Mouse (Mus musculus) fat pad, adult 2 months (tissue): ENCODE measurements around the gene Il1rapl2.

Experiments used
- DNase-seq: peaks from one replicate; pipeline ENCODE4 v3.0.0-alpha.2; 2011; ENCODE audit warnings: low read depth, low spot score; ENCODE audit errors: extremely low read depth

The Il1rapl2 gene

DNA sequence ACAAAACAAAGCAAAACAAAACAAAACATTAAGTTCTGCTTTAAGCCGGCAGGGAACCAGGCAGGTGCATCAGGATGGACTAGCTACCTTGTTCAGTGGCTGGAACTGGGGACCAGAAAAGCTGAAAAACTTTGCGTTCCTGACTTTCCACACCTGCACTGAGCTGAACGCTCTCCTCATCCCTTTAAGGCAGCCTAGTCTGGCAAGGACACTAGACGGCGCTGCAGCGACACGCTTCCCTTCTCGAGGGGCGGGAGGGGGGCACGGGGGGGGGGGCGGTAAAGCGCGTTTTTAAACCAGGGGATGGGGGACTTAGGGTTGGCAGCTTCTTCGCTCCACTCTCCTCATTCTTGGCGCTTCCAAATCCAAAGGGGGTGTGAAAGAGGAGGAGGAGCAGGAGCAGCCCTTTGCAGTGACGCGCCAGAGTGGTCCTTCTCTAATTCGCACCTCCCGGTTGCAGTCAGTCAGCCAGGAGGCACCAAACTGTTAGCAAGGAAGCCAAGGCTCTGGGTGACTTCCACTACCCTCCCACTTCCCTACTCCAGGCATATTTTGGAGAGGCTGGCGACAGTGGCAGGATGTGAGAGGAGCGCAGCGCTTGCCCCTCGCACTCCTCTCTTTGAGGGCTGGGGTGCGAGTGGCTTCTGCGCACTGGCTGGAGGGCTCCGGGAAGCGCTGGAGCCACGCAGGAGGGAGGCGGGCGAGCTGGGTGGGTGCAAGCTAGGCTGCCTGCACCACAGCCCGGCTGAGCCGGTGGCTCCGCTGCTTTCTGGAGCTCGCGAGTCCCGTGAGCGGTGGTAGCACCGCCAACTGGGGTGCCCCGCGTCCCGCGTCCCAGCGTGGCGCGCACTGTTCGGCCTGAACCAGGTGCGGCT lies at the start of gene Il1rapl2:
Il1rapl2 (plus strand) TSS at position 288 of the 875 bp plus-strand sequence.
- DNase-seq: no peak

DNA sequence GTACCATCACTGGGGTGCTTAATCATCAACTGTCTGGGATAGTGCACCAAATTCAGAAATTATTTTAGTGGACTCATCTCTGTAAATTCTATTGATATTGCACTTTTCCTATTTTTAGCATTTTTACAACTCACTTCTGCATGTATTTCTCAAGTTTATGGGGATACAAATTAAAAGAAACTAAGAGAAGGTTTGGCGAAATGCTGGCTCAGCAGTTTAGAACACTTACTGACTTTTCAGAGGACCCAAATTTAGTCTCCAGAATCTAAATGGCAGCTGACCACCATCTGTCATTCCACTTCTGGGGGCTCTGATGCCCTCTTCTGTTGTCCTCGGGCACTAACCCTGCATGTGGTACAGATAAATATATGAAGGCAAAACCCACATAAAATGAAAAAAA lies 22.1 kb upstream of the Il1rapl2 start:
- DNase-seq: no peak

DNA sequence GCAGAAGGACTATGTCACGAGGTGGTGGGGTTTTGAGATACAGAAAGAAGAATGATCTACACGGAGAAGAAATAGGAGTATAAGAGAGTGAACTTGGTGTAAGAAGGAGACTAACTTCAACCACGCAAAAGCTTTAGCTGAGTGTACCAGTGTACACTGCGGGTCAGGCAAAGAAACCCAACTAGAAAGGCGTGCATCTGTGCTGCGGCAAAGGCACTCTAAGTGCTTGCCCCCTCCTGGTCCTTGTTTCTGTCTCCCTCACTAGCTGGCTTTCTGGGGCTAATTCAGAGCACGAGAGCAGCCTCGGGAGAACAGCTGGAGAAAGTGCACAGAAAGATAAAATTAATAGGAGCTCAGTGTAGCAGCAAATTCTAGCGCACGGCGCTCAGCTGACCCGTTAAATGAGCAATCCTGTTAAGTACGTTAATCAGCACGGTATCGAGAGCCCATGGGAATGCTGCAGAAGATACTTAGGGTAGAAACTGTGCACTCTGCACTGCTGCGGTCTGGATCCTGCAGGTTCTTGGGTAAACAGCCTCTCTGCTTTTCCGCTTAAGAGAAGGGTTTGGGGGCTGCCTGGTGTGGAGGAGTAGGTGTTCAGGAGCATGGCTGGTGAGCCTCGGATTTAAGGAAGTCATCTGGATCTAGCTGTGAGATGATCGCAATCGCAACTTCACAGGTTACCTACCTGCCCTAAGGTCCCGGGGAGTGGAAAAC lies 778 bp upstream of the Il1rapl2 start:
- no peak for DNase-seq

DNA sequence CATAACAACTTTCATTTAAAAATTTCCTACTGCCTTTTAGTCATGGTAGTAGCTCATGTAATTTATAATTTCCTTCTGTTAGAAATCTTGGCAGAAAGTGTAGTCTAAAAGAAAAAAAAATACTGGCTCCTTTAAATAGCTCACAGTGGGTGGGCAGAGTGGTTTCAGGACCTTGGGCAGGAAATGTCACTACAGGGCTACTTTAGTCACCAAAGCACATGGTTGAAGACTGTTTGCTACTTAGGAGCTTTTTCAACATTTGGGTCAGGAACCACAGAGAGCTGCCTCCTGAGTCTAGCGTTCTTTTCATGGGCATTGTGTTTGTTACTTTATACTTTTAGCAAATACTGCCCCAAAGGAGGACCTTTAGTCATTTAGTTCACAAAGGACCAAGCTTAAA lies 12.2 kb downstream of the Il1rapl2 start:
- DNase-seq: no peak

DNA sequence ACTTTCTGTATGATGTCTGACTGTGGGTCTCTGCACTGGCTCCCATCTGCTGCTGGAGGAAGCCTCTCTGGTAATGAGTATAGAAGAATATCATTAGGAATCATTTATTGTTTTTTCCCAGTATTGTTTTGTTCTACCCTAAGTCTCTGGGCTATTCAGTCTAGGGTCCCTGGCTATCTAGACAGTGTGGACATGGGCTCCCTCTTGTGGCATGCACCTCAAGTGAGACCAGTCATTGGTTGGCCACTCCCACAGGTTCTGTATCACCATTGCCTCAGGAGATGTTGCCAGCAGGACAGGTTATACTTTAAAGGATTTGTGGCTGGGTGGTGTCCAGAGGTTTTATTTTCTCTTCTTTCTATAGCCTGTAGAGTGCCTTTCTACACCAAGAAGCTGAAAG lies 50.3 kb downstream of the Il1rapl2 start:
- no peak for DNase-seq

DNA sequence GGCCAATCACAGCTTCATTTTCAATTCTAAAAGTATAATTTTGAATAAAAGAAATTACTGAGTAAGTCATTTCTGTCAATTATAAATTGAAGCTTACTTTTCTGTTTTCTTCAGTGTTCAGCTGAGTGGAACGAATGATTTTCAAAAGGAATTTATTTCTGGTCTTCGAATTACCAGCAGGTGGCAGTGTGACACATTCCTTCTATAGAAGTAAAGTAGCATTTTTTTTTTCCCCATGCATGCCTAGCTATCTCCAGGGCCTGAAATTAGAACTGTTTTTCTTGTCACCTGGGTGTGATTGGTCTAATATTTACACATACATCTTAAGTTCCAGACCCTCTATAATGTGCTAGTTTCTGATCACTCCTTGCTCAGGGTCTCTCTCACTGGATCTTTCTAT lies 96.6 kb downstream of the Il1rapl2 start:
- DNase-seq: no peak

DNA sequence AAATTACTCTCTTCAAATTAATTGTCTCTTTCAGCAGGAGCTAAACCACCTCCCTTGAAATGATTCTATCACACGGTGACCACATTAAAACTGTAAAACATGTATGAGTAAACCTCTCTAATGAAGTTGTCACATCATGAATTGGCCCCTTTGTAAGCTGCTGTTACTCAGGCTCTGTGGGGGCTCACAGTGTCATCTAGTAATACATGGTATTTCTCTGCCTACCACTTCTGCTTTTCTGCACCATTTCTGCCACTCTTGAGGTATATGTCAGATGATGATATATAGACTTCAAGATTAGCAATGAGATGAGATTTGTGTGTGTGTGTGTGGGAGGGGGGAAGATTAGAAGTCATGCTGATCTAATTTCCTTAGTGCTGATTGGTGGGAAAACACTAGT lies 117.6 kb downstream of the Il1rapl2 start:
- no peak for DNase-seq

DNA sequence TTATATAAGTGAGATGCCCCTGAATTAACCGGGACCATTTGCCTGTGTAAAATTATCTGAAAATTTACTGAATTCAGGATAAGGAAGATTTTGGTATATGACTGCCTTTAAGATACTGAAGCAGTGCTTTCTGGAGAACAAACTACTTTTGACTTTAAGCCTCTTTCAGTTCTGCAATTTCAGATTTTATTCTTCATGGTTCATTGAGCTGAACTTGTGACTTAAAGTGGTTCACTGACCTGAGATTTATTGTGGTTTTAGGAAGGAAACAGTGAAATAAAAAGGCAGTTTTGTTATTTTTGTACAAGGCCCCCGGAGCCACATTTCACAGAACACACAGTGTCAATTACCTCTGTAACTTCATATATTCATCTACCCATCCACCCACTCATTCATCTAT lies 129.6 kb downstream of the Il1rapl2 start:
- DNase-seq: no peak

DNA sequence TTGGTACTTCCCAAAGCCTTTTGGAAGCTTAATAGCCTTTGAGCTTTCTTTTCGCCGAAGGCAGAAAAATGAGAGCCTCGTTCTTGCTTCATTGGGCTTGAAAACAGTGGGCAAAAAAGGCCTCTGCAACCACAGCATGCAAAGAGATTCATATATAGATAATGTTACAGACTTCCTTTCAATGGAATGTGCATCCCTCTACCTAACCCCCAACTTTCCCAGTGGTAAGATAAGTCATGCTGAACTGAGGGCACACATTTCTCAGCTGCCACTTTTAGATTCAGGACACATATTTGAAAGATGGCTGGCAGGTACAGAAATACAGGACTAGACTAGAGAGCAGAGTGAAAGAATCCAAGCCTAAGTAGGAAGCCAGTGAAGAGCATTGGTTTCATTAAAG lies 185.1 kb downstream of the Il1rapl2 start:
- no peak for DNase-seq

DNA sequence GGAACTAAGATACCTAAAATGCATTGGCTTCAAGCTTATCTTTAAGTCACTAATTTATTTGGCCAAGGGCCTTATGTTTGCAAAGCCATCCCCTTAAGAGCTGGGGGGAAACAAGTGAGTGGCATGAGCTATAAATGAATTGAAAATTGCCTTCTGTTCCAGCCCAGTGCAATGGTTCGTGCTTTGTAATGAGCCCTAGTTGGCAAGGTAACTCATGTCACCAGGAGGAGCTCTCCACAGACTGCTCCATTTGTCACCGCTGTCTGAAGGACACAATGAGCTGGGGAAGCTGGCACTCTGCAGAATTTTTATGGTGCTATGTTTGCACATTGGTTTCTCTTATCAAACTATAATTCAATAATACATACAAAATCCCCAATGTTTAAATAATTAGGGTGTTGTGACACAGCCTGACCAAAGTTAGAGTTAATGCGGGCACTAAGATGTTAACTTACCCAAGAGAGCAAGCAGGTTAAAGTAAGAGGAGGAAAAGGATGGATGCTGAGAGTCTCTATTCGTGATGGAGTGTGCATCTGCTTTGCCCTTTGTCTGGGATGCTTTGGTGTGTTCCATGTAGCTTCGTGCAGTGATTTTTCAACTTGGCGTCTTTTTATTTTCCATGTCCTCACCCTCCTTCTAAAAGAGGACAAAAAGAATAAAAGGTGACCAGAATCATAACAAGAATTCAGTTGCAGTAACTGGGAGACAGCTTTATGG lies 235.2 kb downstream of the Il1rapl2 start:
- no peak for DNase-seq

DNA sequence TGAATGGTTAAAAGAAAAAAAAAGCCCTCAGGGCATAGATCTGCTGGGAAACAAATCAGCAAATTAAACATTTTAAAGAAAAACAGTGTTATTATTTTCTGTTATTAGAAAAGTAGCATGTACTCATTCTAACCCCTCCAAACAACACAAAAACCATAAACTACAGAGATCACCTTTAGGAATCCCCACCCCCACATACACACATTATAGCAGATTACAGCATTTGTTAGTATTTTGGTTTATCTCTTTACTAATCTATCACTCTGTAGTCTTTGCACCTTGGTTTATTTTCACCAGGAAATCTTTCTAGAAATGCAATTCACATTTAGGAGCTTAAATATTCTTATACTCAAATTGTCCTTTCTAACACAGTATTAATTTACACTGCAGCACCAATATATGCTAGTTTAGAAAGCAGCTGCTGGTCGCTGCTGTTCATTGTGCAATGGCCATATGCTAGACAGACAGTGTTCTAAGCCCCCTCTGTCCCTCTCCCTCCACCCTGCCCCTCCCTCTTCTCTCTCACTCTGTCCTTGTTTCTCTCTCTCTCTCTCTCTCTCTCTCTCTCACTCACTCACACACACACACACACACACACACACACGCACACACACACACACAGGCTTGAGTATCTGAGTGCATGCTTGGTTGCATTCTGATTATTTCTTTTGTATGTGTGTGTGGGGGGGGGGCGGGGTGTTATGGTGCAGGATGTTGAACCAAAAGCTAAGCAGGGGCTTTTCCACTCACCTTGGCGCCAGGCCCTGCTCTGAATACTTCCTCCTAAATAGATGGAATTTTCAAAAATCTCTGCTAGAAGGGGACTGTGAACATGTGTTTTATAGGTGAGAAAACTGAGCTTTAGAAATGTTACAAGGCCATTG lies 236.1 kb downstream of the Il1rapl2 start:
- no peak for DNase-seq

DNA sequence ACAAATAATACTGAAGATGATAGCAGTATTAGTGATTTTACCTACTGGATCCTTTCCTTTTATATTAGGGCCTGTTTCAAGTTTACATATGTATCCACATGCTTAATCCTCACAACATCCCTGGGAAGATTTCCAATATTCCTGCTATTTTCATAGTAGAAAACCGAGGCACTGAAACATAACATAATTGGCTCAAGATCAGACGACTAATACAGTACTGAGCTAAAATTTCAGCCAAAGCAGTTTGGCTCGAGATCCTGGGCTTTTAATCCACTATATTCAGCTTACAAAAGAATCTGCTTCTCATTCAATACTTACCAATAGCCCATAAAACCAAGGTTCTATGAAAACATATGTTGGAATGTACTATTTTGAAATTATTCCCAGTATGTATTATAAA lies 239.1 kb downstream of the Il1rapl2 start:
- DNase-seq: no peak

DNA sequence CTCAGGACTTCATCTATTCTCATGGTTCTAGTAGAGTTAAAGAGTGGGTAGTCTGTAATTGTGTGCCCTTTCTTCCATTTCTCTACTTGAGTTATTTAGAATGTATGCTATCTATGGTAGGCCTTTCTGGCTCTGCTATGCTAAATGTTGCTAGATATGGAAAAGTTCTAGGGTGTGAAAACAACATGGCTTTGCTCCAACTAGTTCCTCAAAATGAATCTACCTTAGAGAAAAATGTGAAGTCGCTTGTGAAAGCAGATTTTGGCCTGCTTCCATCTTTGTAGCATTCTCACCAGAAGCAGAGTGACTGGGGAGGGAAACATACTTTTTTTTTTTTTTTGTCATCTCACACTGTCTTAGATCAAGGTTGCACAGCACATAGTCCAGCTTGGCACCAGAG lies 241.7 kb downstream of the Il1rapl2 start:
- DNase-seq: no peak

DNA sequence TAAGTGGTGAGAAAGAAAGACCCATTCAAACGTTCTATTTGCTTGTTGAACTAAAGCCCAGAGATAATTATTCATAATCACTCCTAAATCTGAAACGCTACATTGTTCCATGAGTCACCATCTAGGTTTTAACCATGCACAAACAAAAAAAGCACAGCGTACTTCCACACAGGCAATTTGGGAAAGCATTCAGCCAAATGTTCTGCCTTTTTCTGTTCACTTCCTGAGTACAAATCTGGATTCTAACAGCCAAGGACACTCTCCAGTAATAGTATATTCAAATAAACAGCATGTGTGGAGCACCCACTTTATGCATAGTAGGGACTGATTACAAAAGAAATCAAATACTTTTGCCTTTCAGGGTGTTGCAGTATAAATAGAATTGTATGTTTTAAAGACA lies 278.5 kb downstream of the Il1rapl2 start:
- no peak for DNase-seq

DNA sequence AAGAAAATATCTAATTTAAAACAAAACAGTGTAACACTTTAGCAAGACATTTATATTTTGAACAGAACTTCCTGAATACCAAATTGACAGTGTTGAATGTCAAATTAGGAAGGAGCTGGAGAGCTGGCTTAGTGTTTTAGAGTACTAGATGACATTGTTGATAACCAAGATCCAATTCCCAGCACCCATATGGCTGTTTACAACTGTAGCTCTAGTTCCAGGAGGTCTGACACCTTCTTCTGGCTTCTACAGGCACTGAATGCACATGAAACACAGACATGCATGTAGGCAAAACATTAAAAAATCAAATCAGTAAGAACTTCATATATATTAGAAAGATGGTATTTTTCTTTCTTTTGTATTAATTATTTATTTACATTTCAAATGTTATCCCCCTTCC lies 353.1 kb downstream of the Il1rapl2 start:
- DNase-seq: no peak

DNA sequence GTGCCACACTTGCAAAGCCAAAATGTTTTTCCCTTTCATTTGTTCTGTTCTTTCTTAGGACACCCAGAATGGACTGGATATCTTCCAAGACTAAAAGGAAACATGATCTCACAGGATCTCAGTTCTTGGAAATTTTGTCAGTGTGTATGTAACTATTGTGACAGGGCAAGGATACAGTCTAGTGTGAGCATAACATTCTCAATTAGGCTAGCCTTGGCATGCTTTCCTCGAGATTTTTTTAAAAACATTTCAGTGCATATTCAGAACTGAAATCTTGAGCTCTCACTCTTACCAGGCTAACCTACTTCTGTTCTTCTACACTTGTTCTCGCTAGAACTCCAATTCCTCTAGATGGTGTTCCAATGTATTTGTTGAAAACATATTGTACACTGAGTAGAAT lies 356.4 kb downstream of the Il1rapl2 start:
- no peak for DNase-seq

DNA sequence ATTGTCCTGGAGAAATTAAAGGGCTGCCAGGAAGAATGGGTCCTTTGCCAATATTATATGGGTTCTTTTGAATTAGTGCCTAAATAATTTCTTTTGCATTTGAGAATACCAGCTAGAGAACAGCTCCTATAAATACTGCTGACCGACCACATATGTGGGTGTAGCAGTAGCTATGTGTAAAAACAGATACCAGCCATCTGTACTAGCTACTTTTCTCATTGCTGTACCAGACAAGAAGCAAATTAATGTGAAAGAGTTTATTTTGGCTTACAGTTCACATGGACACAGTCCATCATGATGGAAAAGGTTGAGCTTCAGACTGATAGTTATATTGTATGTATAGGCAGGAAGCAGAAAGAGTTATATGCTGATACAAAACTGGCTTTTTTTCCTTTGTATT lies 377.3 kb downstream of the Il1rapl2 start:
- DNase-seq: no peak

DNA sequence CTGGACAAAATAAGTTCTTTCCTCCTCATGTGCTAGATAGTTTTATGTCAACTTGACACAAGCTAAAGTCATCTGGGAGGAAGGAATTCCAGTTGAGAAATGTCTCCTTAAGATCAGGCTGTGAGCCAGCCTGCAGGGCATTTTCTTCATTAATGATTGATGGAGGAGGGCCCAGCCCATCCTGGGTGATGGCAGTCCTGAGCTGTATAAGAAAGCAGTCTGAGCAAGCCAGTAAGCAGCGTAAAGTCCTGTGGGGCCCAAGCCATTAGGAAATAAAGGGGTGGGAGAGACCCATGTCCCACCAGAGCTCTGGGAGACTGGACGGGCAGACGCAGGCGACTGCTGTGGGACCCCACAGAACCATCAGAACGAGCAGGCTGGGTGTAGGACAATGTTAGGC lies 400.9 kb downstream of the Il1rapl2 start:
- DNase-seq: no peak

DNA sequence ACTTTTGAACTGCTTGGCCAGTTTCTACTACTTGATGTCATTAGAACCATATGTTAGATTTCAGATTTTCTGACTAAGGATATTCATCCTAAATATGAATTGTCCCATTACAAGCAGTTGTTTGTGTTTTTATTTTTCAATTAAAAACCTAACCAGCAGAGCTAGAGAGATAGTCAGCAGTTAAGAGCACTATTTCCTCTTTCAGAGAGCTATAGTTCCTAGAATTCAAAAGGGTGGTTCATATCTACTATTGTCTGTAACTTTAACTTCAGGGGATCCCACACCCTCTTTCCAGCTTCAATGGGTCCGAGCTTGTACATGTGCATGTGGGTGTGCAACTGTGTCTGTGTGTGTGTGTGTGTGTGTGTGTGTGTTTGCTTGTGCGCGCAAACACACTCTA lies 472.7 kb downstream of the Il1rapl2 start:
- DNase-seq: no peak

DNA sequence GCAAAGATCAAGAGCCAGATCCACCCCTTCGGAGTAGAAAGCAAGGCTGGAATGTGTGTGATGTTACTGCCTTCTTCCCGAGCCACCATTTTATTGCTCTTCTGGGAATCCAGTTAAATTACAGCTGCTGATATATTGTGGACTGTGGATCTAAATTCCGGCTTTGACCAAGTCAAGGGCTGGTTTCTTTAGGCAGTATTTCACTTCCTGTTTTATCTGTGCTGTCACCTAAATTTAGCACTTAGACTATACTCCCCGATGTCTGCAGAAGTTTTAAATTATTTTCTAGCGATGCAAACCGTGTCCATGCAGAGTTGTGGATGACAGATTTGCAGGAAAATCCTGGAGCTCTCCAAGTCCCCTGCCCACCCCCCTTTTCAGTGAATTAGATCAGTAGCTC lies 533.5 kb downstream of the Il1rapl2 start:
- DNase-seq: no peak

DNA sequence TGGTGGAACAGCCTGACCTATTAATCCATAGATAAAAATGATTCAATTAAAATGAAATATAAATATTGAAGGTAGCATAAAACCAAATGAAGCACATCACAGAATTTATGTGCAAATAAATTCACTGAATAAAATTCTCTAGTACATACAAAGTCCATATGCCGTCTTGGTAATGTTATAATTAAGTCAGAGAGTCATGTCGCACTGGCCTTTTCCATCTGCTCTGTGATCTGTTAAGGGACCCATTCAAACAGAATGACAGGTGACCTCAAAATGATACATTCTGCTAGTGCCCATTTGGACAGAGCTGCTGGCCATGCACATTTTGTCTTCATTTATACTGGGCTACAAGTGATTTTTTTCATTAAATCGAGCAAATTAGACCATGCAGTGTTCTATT lies 534.3 kb downstream of the Il1rapl2 start:
- no peak for DNase-seq
